Mouse (Mus musculus): ENCODE measurements at regions not wholly inside any gene's neighbourhood (a gene's known extent, or its start where the extent isn't known, plus 50 kb on each side); places are given as distances from the start of the nearest gene placed in this dataset.

GRCm38 (mm10) chr12:35303188-35303587, 231.7 kb downstream of the Ahr start:
- Histone ChIP-seq H3K4me3 (replicated peaks; ENCODE audit: low read length) (no peak overlapping the region), H3K27ac (ENCODE audit: low read length) (no peak overlapping the region), H3K36me3 (ENCODE audit: control insufficient read depth, insufficient read depth) (no peaks in the 10 kb centered on the region), H3K4me1 (replicated peaks; ENCODE audit: control insufficient read depth, insufficient read depth, low read length) (no peaks in the 10 kb centered on the region), H3K27me3 (replicated peaks; ENCODE audit: control insufficient read depth, insufficient read depth, low read length) (no peaks in the 10 kb centered on the region), H3K9me3 (ENCODE audit: control insufficient read depth, low read length) (no peaks in the 10 kb centered on the region), H3K9ac (replicated peaks; ENCODE audit: low read depth, low read length) (no peak overlapping the region), H3K4me2 (ENCODE audit: low read length) (no peak overlapping the region)
- WGBS: 91% methylated on average over 2 of the region's 2 CpGs
- no peak for ATAC-seq

- Histone ChIP-seq H3K9ac (replicated peaks; ENCODE audit: low read depth, low read length) (no peak overlapping the region), H3K27ac (ENCODE audit: low read length) (no peak overlapping the region), H3K4me3 (replicated peaks; ENCODE audit: low read length) (no peak overlapping the region), H3K4me2 (ENCODE audit: low read length) (no peak overlapping the region), H3K27me3 (replicated peaks; ENCODE audit: control insufficient read depth, insufficient read depth, low read length) (no peaks in the 10 kb centered on the region), H3K9me3 (ENCODE audit: control insufficient read depth, low read length) (no peaks in the 10 kb centered on the region), H3K36me3 (ENCODE audit: control insufficient read depth, insufficient read depth) (no peaks in the 10 kb centered on the region), H3K4me1 (replicated peaks; ENCODE audit: control insufficient read depth, insufficient read depth, low read length) (no peaks in the 10 kb centered on the region)
- no peak for ATAC-seq
- 72% methylated on average over 1 of the region's 1 CpGs for WGBS
These were observed 240.2 kb downstream of the Ahr start for GRCm38 (mm10) chr12:35294668-35295067.

DNA sequence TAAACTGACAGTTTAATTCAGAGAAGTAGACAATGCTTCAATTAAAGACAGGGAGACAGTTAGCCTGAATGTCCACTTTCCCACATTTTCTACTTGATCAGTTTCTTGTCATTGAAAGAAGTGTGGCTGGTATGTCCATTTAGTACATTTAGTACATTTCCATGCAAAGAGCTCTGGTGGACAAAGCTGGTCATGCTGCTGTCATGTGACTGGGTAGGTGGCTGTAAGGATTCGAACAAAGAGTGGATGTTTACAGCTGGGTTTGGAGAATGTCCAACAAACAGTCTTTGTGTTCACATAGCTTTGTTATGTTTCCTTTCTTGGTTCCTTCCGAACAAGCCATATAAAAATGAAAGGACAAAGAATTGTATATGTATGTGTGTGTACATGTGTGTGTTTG, 241.3 kb downstream of the Ahr start:
- no peak overlapping the region for H3K4me2 ChIP-seq (ENCODE audit: low read length)
- H3K9ac ChIP-seq (replicated peaks; ENCODE audit: low read depth, low read length): no peak overlapping the region
- no peaks in the 10 kb centered on the region for H3K36me3 ChIP-seq (ENCODE audit: control insufficient read depth, insufficient read depth)
- no peak overlapping the region for H3K27ac ChIP-seq (ENCODE audit: low read length)
- no peaks in the 10 kb centered on the region for H3K9me3 ChIP-seq (ENCODE audit: control insufficient read depth, low read length)
- no peaks in the 10 kb centered on the region for H3K27me3 ChIP-seq (replicated peaks; ENCODE audit: control insufficient read depth, insufficient read depth, low read length)
- no peaks in the 10 kb centered on the region for H3K4me1 ChIP-seq (replicated peaks; ENCODE audit: control insufficient read depth, insufficient read depth, low read length)
- WGBS: 57% methylated on average over 2 of the region's 2 CpGs
- H3K4me3 ChIP-seq (replicated peaks; ENCODE audit: low read length): no peak overlapping the region
- no peak for ATAC-seq

DNA sequence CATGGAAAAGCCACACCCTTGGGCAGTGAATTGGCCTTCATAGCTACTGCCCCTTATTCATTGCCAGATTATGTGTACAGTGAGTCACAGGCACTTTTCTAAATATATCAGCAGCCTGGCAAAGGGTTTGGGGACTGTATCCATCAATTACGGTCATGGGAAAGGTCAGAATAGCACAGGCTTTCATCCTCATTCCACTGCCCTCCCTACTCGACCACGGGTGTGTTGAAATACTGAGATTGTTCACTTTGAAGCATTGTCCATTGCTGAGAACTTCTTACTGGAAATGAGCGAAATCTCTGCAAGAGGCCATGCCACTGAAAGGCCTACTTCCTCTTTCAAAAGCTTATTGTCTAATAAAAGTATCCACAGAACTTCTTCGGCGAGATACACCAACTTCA, 242.9 kb downstream of the Ahr start:
- ATAC-seq: no peak
- H3K27me3 ChIP-seq (replicated peaks; ENCODE audit: control insufficient read depth, insufficient read depth, low read length): no peaks in the 10 kb centered on the region
- no peaks in the 10 kb centered on the region for H3K4me1 ChIP-seq (replicated peaks; ENCODE audit: control insufficient read depth, insufficient read depth, low read length)
- no peak overlapping the region for H3K9ac ChIP-seq (replicated peaks; ENCODE audit: low read depth, low read length)
- WGBS: 80% methylated on average over 6 of the region's 6 CpGs
- H3K27ac ChIP-seq (ENCODE audit: low read length): no peak overlapping the region
- H3K4me3 ChIP-seq (replicated peaks; ENCODE audit: low read length): no peak overlapping the region
- H3K4me2 ChIP-seq (ENCODE audit: low read length): no peak overlapping the region
- no peaks in the 10 kb centered on the region for H3K9me3 ChIP-seq (ENCODE audit: control insufficient read depth, low read length)
- H3K36me3 ChIP-seq (ENCODE audit: control insufficient read depth, insufficient read depth): no peaks in the 10 kb centered on the region

DNA sequence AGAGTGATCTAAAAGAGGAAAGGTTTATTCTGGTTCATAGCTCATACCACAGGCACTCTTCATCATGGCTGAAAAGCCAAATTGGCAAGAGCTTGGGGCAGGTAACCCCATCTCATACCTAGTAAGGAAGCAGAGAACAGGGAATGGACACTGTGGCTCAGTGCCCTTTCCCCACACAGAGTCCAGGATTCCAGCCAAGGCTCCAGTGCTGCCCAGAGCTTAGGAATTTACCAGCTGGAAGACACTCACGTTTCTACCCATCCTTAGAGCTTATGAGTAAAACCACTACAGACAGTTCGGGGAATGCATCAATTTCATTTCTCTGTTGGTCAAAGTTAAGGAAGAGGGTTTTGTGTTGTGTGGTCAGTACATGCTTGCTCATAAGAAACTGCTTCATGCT, 241.0 kb downstream of the Snx13 start:
- H3K27ac ChIP-seq (ENCODE audit: low read length): no peak overlapping the region
- 63% methylated on average over 2 of the region's 2 CpGs for WGBS
- H3K4me3 ChIP-seq (replicated peaks; ENCODE audit: low read length): no peak overlapping the region
- H3K4me2 ChIP-seq (ENCODE audit: low read length): no peak overlapping the region
- H3K4me1 ChIP-seq (replicated peaks; ENCODE audit: control insufficient read depth, insufficient read depth, low read length): no peaks in the 10 kb centered on the region
- H3K9me3 ChIP-seq (ENCODE audit: control insufficient read depth, low read length): no peaks in the 10 kb centered on the region
- H3K27me3 ChIP-seq (replicated peaks; ENCODE audit: control insufficient read depth, insufficient read depth, low read length): no peaks in the 10 kb centered on the region
- no peak for ATAC-seq
- H3K9ac ChIP-seq (replicated peaks; ENCODE audit: low read depth, low read length): no peak overlapping the region
- H3K36me3 ChIP-seq (ENCODE audit: control insufficient read depth, insufficient read depth): no peaks in the 10 kb centered on the region

DNA sequence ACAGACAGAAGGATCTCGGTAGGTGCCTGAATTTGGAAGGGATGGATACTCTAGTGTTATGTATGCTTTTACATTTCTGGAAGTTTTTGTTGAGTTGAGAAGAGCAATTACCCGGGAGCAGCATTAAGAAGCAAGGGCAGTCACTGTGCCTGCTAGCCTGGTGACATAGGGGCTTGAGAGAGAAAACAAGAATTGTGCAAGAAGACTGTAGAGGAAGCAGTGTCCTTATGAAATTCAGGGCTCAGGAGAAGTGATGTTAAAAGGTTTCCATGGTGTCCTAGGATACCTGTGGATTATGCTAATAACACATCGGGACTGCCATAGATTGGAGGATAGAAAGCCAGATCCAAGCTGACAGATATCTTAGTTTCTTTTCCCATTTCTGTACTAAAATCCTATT, 240.6 kb downstream of the Snx13 start:
- ATAC-seq: no peak
- Histone ChIP-seq H3K27ac (ENCODE audit: low read length) (no peak overlapping the region), H3K9ac (replicated peaks; ENCODE audit: low read depth, low read length) (no peak overlapping the region), H3K4me1 (replicated peaks; ENCODE audit: control insufficient read depth, insufficient read depth, low read length) (no peaks in the 10 kb centered on the region), H3K4me3 (replicated peaks; ENCODE audit: low read length) (no peak overlapping the region), H3K9me3 (ENCODE audit: control insufficient read depth, low read length) (no peaks in the 10 kb centered on the region), H3K27me3 (replicated peaks; ENCODE audit: control insufficient read depth, insufficient read depth, low read length) (no peaks in the 10 kb centered on the region), H3K4me2 (ENCODE audit: low read length) (no peak overlapping the region), H3K36me3 (ENCODE audit: control insufficient read depth, insufficient read depth) (no peaks in the 10 kb centered on the region)
- 90% methylated on average over 3 of the region's 3 CpGs for WGBS

GRCm38 (mm10) chr12:35286974-35287553, 240.1 kb downstream of the Snx13 start:
- H3K9me3 ChIP-seq (ENCODE audit: control insufficient read depth, low read length): no peaks in the 10 kb centered on the region
- H3K27me3 ChIP-seq (replicated peaks; ENCODE audit: control insufficient read depth, insufficient read depth, low read length): no peaks in the 10 kb centered on the region
- no peak overlapping the region for H3K9ac ChIP-seq (replicated peaks; ENCODE audit: low read depth, low read length)
- H3K36me3 ChIP-seq (ENCODE audit: control insufficient read depth, insufficient read depth): no peaks in the 10 kb centered on the region
- no peak for ATAC-seq
- H3K4me3 ChIP-seq (replicated peaks; ENCODE audit: low read length): no peak overlapping the region
- H3K27ac ChIP-seq (ENCODE audit: low read length): no peak overlapping the region
- WGBS: 89% methylated on average over 3 of the region's 3 CpGs
- H3K4me2 ChIP-seq (ENCODE audit: low read length): no peak overlapping the region
- no peaks in the 10 kb centered on the region for H3K4me1 ChIP-seq (replicated peaks; ENCODE audit: control insufficient read depth, insufficient read depth, low read length)

GRCm38 (mm10) chr12:35284345-35284744, 237.4 kb downstream of the Snx13 start:
- Histone ChIP-seq H3K9me3 (ENCODE audit: control insufficient read depth, low read length) (no peaks in the 10 kb centered on the region), H3K27ac (ENCODE audit: low read length) (no peak overlapping the region), H3K4me2 (ENCODE audit: low read length) (no peak overlapping the region), H3K9ac (replicated peaks; ENCODE audit: low read depth, low read length) (no peak overlapping the region), H3K27me3 (replicated peaks; ENCODE audit: control insufficient read depth, insufficient read depth, low read length) (no peaks in the 10 kb centered on the region), H3K36me3 (ENCODE audit: control insufficient read depth, insufficient read depth) (no peaks in the 10 kb centered on the region), H3K4me1 (replicated peaks; ENCODE audit: control insufficient read depth, insufficient read depth, low read length) (no peaks in the 10 kb centered on the region), H3K4me3 (replicated peaks; ENCODE audit: low read length) (no peak overlapping the region)
- ATAC-seq: no peak
- WGBS: 74% methylated on average over 2 of the region's 2 CpGs

- no peaks in the 10 kb centered on the region for H3K27me3 ChIP-seq (replicated peaks; ENCODE audit: control insufficient read depth, insufficient read depth, low read length)
- H3K4me3 ChIP-seq (replicated peaks; ENCODE audit: low read length): no peak overlapping the region
- H3K9ac ChIP-seq (replicated peaks; ENCODE audit: low read depth, low read length): no peak overlapping the region
- ATAC-seq: no peak
- H3K36me3 ChIP-seq (ENCODE audit: control insufficient read depth, insufficient read depth): no peaks in the 10 kb centered on the region
- no peak overlapping the region for H3K27ac ChIP-seq (ENCODE audit: low read length)
- H3K4me1 ChIP-seq (replicated peaks; ENCODE audit: control insufficient read depth, insufficient read depth, low read length): no peaks in the 10 kb centered on the region
- no peak overlapping the region for H3K4me2 ChIP-seq (ENCODE audit: low read length)
- H3K9me3 ChIP-seq (ENCODE audit: control insufficient read depth, low read length): no peaks in the 10 kb centered on the region
- WGBS: 64% methylated on average over 5 of the region's 5 CpGs
These were observed 236.9 kb downstream of the Snx13 start for GRCm38 (mm10) chr12:35283925-35284324.

- Histone ChIP-seq H3K4me1 (replicated peaks; ENCODE audit: control insufficient read depth, insufficient read depth, low read length) (no peaks in the 10 kb centered on the region), H3K9me3 (ENCODE audit: control insufficient read depth, low read length) (no peaks in the 10 kb centered on the region), H3K27ac (ENCODE audit: low read length) (no peak overlapping the region), H3K4me3 (replicated peaks; ENCODE audit: low read length) (no peak overlapping the region), H3K36me3 (ENCODE audit: control insufficient read depth, insufficient read depth) (no peaks in the 10 kb centered on the region), H3K4me2 (ENCODE audit: low read length) (no peak overlapping the region), H3K27me3 (replicated peaks; ENCODE audit: control insufficient read depth, insufficient read depth, low read length) (no peaks in the 10 kb centered on the region), H3K9ac (replicated peaks; ENCODE audit: low read depth, low read length) (no peak overlapping the region)
- ATAC-seq: no peak
These were observed 236.4 kb downstream of the Snx13 start for GRCm38 (mm10) chr12:35283407-35283806.
